33 mouse cellular contexts compared by ENCODE assay signal in the genomic region with DNA sequence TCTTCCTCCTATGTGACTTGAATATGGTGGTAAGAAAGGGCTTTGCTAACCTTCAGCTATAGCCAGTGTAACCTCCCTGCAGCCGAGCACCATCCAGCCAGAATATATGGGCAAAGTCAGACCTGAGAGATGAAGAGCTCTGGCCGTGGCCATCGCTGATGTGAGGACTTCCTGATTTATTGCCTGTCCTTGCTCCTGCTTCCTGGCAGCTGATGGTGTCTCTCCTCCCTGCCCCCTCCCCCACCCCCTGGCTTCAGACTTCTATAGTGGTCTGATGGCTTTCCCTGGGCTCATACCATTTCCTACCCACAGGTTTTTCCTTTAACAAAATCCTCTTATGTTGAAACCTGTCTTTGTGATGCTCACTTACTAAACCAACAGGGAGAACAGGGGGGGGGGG. TPM values are rescaled to one million over a fixed set of nuclear protein-coding genes. Genes with fewer than 3 reads are reported as not detected.
DNase-seq lines count a peak whose midpoint lies in the region; ATAC-seq lines count a peak whose summit lies in the region.
"Had no signal": no experiment of that assay in that cellular context is flagged by ENCODE, and none has a peak within 500 bp of the region (broad histone marks: within the 10 kb centered on the region; RNA-seq: fewer than 3 reads in every experiment).

No protein-coding gene starts in this region.

- 49% methylated on average over 3 of the region's 3 CpGs for WGBS in forebrain, embryonic 10.5 days
- 52% methylated on average over 3 of the region's 3 CpGs for WGBS in forebrain, embryonic 13.5 days
- WGBS in lung, embryonic 16.5 days = 26% methylated on average over 3 of the region's 3 CpGs
- 23% methylated on average over 3 of the region's 3 CpGs for WGBS in hindbrain, embryonic 14.5 days
- 10% methylated on average over 3 of the region's 3 CpGs for WGBS in neural tube, embryonic 14.5 days

- peak overlapping the region; percentile 75; the same call in 1 of the 2 replicates for H3K27ac ChIP-seq in forebrain, embryonic 10.5 days
- H3K27ac ChIP-seq in forebrain, embryonic 13.5 days = no peak overlapping the region
- H3K27ac ChIP-seq in lung, embryonic 16.5 days (ENCODE audit: low read length) = peak overlapping the region; percentile 12; the same call in 1 of the 2 replicates
- peak overlapping the region; percentile 23 for H3K27ac ChIP-seq in hindbrain, embryonic 14.5 days
- no peak overlapping the region for H3K27ac ChIP-seq in neural tube, embryonic 14.5 days (ENCODE audit: low read depth, low read length)
- H3K27ac ChIP-seq: heart, adult 2 months; hindbrain, embryonic 15.5 days; left cerebral cortex, adult 2 months; midbrain, embryonic 12.5 days; stomach, embryonic 15.5 days had no signal

- H3K4me3 ChIP-seq in forebrain, embryonic 10.5 days = no peak overlapping the region
- H3K4me3 ChIP-seq in forebrain, embryonic 13.5 days = no peak overlapping the region
- no peak overlapping the region for H3K4me3 ChIP-seq in lung, embryonic 16.5 days (ENCODE audit: low read length)
- no peak overlapping the region for H3K4me3 ChIP-seq in hindbrain, embryonic 14.5 days (replicated peaks; ENCODE audit: low read length)
- H3K4me3 ChIP-seq in neural tube, embryonic 14.5 days (ENCODE audit: low read depth, low read length) = no peak overlapping the region
- H3K4me3 ChIP-seq: forebrain, embryonic 12.5 days; heart, adult 2 months; hindbrain, embryonic 15.5 days; left cerebral cortex, adult 2 months; limb, embryonic 10.5 days; midbrain, embryonic 12.5 days; myocyte; stomach, embryonic 15.5 days had no signal

- H3K9ac ChIP-seq in forebrain, embryonic 13.5 days = no peak overlapping the region
- no peak overlapping the region for H3K9ac ChIP-seq in lung, embryonic 16.5 days (ENCODE audit: low read length)
- no peak overlapping the region for H3K9ac ChIP-seq in hindbrain, embryonic 14.5 days
- no peak overlapping the region for H3K9ac ChIP-seq in neural tube, embryonic 14.5 days (replicated peaks; ENCODE audit: low read depth, low read length)
- H3K9ac ChIP-seq: forebrain, embryonic 12.5 days; hindbrain, embryonic 15.5 days; liver, postnatal 0 days; midbrain, embryonic 12.5 days; stomach, embryonic 15.5 days had no signal

- H3K4me1 ChIP-seq in forebrain, embryonic 10.5 days = peaks cover 33% of the 10 kb centered on the region
- H3K4me1 ChIP-seq in forebrain, embryonic 13.5 days = peaks cover 28% of the 10 kb centered on the region
- peaks cover 19% of the 10 kb centered on the region for H3K4me1 ChIP-seq in lung, embryonic 16.5 days (replicated peaks; ENCODE audit: control insufficient read depth, insufficient read depth, low read length)
- H3K4me1 ChIP-seq in hindbrain, embryonic 14.5 days (replicated peaks; ENCODE audit: control insufficient read depth, insufficient read depth, low read length) = peaks cover 44% of the 10 kb centered on the region
- peaks cover 13% of the 10 kb centered on the region; the same call in 1 of the 2 replicates for H3K4me1 ChIP-seq in neural tube, embryonic 14.5 days (ENCODE audit: control insufficient read depth, insufficient read depth, low read length)
- H3K4me1 ChIP-seq: stomach, embryonic 15.5 days had no signal

- DNase-seq in forebrain, embryonic 10.5 days (ENCODE audit: extremely low spot score, low spot score) = no peak
- DNase-seq in lung, postnatal 14 days = no peak
- no peak for DNase-seq in hindbrain, embryonic 14.5 days (ENCODE audit: low spot score)
- no peak for DNase-seq in right cerebral cortex, postnatal 36 days (ENCODE audit: low spot score in 2 of 2)
- no peak for DNase-seq in heart, adult 8-10 months (ENCODE audit: low spot score)
- DNase-seq: adrenal gland, postnatal 14 days; cerebellum, adult 9-11 months; gastrocnemius, postnatal 14 days; heart, adult 2 months; kidney, postnatal 25 days; liver, postnatal 0 days; lung, postnatal 4 days; right cerebral cortex, postnatal 25 days; thymus, adult 18-20 months; thymus, postnatal 4 days had no signal

- no peak for ATAC-seq in forebrain, embryonic 13.5 days
- ATAC-seq in lung, embryonic 16.5 days (ENCODE audit: low read depth) = no peak
- no peak for ATAC-seq in hindbrain, embryonic 14.5 days (ENCODE audit: low FRiP score)
- ATAC-seq in neural tube, embryonic 14.5 days (ENCODE audit: low read depth) = peak; percentile 49; the same call in 1 of the 2 replicates
- ATAC-seq: CD4-positive, CD25-positive, alpha-beta regulatory T cell, adult 4 months; intestine, postnatal 0 days; liver, postnatal 0 days; Patski had no signal

- H3K4me2 ChIP-seq in forebrain, embryonic 13.5 days = no peak overlapping the region
- H3K4me2 ChIP-seq in lung, embryonic 16.5 days (ENCODE audit: low read depth, low read length) = no peak overlapping the region
- no peak overlapping the region for H3K4me2 ChIP-seq in hindbrain, embryonic 14.5 days (replicated peaks)
- no peak overlapping the region for H3K4me2 ChIP-seq in neural tube, embryonic 14.5 days (ENCODE audit: low read depth, low read length)
- H3K4me2 ChIP-seq: forebrain, embryonic 12.5 days; hindbrain, embryonic 15.5 days; midbrain, embryonic 12.5 days; stomach, embryonic 15.5 days had no signal

- H3K36me3 ChIP-seq in forebrain, embryonic 10.5 days (replicated peaks) = no peaks in the 10 kb centered on the region
- H3K36me3 ChIP-seq in forebrain, embryonic 13.5 days (ENCODE audit: poor library complexity, severe bottlenecking) = no peaks in the 10 kb centered on the region
- no peaks in the 10 kb centered on the region for H3K36me3 ChIP-seq in lung, embryonic 16.5 days (ENCODE audit: control insufficient read depth, insufficient read depth, low read length)
- no peaks in the 10 kb centered on the region for H3K36me3 ChIP-seq in hindbrain, embryonic 14.5 days (replicated peaks; ENCODE audit: control insufficient read depth, insufficient read depth)
- no peaks in the 10 kb centered on the region for H3K36me3 ChIP-seq in neural tube, embryonic 14.5 days (ENCODE audit: control insufficient read depth, insufficient read depth, low read length)
- H3K36me3 ChIP-seq: forebrain, embryonic 12.5 days; hindbrain, embryonic 15.5 days; limb, embryonic 10.5 days; midbrain, embryonic 12.5 days; stomach, embryonic 15.5 days had no signal

- H3K9me3 ChIP-seq in forebrain, embryonic 10.5 days = no peaks in the 10 kb centered on the region; the same call in 1 of the 2 replicates
- no peaks in the 10 kb centered on the region for H3K9me3 ChIP-seq in forebrain, embryonic 13.5 days (replicated peaks)
- no peaks in the 10 kb centered on the region for H3K9me3 ChIP-seq in lung, embryonic 16.5 days (ENCODE audit: control insufficient read depth, low read length)
- H3K9me3 ChIP-seq in hindbrain, embryonic 14.5 days (ENCODE audit: control insufficient read depth, low read length) = no peaks in the 10 kb centered on the region
- no peaks in the 10 kb centered on the region for H3K9me3 ChIP-seq in neural tube, embryonic 14.5 days (ENCODE audit: control insufficient read depth, low read length)
- H3K9me3 ChIP-seq: forebrain, embryonic 12.5 days; hindbrain, embryonic 15.5 days; limb, embryonic 10.5 days; midbrain, embryonic 12.5 days; stomach, embryonic 15.5 days had no signal

- H3K27me3 ChIP-seq in forebrain, embryonic 10.5 days (ENCODE audit: poor library complexity, severe bottlenecking) = no peaks in the 10 kb centered on the region
- no peaks in the 10 kb centered on the region for H3K27me3 ChIP-seq in forebrain, embryonic 13.5 days
- H3K27me3 ChIP-seq in lung, embryonic 16.5 days (ENCODE audit: control insufficient read depth, insufficient read depth, low read depth, low read length) = no peaks in the 10 kb centered on the region
- H3K27me3 ChIP-seq in hindbrain, embryonic 14.5 days (ENCODE audit: control insufficient read depth, insufficient read depth, low read length) = no peaks in the 10 kb centered on the region
- no peaks in the 10 kb centered on the region for H3K27me3 ChIP-seq in neural tube, embryonic 14.5 days (ENCODE audit: control insufficient read depth, insufficient read depth, low read length)
- H3K27me3 ChIP-seq: forebrain, embryonic 12.5 days; hindbrain, embryonic 15.5 days; midbrain, embryonic 12.5 days; Patski; stomach, embryonic 15.5 days had no signal

RNA-seq across cellular contexts. Expression of gene Gm815, which starts 14.6 kb away (rescaled TPM):
- not detected in 2 replicates for polyA plus RNA-seq in forebrain, embryonic 10.5 days (2016; fragmentation: Nextera tagmentation; extraction: Ambion mirVana)
- not detected in 2 replicates for polyA plus RNA-seq in forebrain, embryonic 13.5 days (2015; fragmentation: Nextera tagmentation; extraction: Ambion mirVana)
- polyA plus RNA-seq in lung, embryonic 16.5 days (2015; fragmentation: Nextera tagmentation; extraction: Ambion mirVana) = 0.34 and 0.82 TPM in 2 replicates
- polyA plus RNA-seq in hindbrain, embryonic 14.5 days (2014; fragmentation: Nextera tagmentation; extraction: Ambion mirVana) = not detected in 2 replicates
- polyA plus RNA-seq in neural tube, embryonic 14.5 days (2014; fragmentation: Nextera tagmentation; extraction: Ambion mirVana) = not detected in 2 replicates
- not detected for total RNA-seq in heart, adult 8-10 months (2022)
- total RNA-seq: adrenal gland, postnatal 14 days; ES-E14; gastrocnemius, postnatal 14 days; heart, adult 2 months; left cerebral cortex, adult 2 months; liver, adult 2 months had no signal
- polyA plus RNA-seq: brain, embryonic 14.5 days; CD4-positive, CD25-positive, alpha-beta regulatory T cell, adult 4 months; forebrain, embryonic 12.5 days; frontal cortex, adult 2 months; heart, adult 2 months; heart, postnatal 0 days; hindbrain, embryonic 15.5 days; intestine, postnatal 0 days; limb, embryonic 10.5 days; liver, adult 2 months; liver, postnatal 0 days; midbrain, embryonic 12.5 days; myocyte; Patski; stomach, embryonic 15.5 days had no signal

Comparison
In these comparisons a context has a peak if more than half of its experiments do, and no peak if none do; other contexts are left out.
1. H3K27ac ChIP-seq: peak in forebrain, embryonic 10.5 days (single experiment), lung, embryonic 16.5 days (single experiment) and hindbrain, embryonic 14.5 days (single experiment); none in forebrain, embryonic 13.5 days (single experiment) and neural tube, embryonic 14.5 days (single experiment).